Mouse (Mus musculus) E14TG2a.4 (cell line): ENCODE measurements around the gene Car12.

Source experiments
- CTCF ChIP-seq: conservative IDR thresholded peaks from 2 replicates; pipeline ENCODE4 v1.5.1; 2014; ENCODE audit warnings: low read length
- NANOG ChIP-seq: IDR thresholded peaks from 2 replicates; pipeline ENCODE4 v1.6.1; 2014; ENCODE audit warnings: borderline replicate concordance, low read length, mixed read lengths
- POU5F1 ChIP-seq: IDR thresholded peaks from 2 replicates; pipeline ENCODE4 v1.6.1; 2014; ENCODE audit warnings: low read length, borderline replicate concordance

DNA sequence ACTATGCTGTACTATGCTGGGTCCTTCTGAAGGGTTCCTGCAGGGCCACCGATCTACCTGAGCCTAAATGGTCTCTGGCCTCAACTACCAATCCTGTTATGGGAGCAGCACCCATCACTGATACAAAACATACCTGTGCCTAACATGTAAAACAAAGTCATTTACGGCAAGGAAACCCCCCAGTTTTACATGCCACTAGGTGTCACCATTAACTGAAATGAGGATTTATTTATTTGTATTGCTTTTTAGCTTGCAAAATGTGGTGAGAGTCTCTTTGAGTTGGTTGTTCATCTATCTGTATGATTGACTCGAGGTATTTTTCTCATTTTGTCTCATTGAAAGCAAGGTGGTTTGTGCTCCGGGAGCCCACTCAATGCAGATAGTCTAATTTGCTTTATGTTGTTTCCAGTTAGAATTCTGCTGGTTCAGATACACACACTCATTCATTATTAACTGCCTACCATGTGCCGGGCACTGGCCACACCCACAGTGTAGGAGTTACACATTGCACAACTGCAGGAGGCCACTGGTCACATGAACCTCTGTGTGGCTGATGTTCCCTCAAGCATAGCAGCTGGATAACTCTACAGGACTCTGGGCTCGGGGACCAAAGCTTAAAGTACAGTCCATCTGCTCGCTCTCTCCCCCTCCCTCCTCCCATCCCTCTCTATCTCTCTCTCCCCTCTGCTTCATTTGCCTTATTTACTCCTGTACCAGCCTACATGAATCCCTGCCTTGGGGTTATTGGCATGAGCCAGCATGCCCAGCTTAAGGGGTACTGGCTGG lies 15.9 kb upstream of the Car12 start:
- TF ChIP-seq CTCF (no peak), NANOG (no peak), POU5F1 (no peak)
